ENCODE assay signal across 14 mouse cellular contexts in genomic region chr12:90131927-90132869, GRCm38 (mm10).
DNase-seq lines count a peak whose midpoint lies in the region; ATAC-seq and TF ChIP-seq lines count a peak whose summit lies in the region.
"Had no signal": no experiment of that assay in that cellular context is flagged by ENCODE, and none has a peak within 500 bp of the region (broad histone marks: within the 10 kb centered on the region; RNA-seq: fewer than 3 reads in every experiment).

No protein-coding gene starts in this region.

- H3K4me1 ChIP-seq in forebrain, embryonic 14.5 days (ENCODE audit: control insufficient read depth, insufficient read depth, low read length): peaks cover 14% of the 10 kb centered on the region
- H3K4me1 ChIP-seq in limb, embryonic 13.5 days: peaks cover 9% of the 10 kb centered on the region; the same call in 1 of the 2 replicates
- H3K4me1 ChIP-seq: heart, embryonic 15.5 days; liver, embryonic 15.5 days had no signal

- DNase-seq in layer of hippocampus, adult 2 months (ENCODE audit: low spot score in 2 of 2): no peak
- no peak for DNase-seq in layer of hippocampus, adult 9-10 months (ENCODE audit: low spot score)
- DNase-seq in forebrain, embryonic 14.5 days (ENCODE audit: low spot score): peak; percentile 93
- DNase-seq in retina, embryonic 14.5 days (ENCODE audit: low spot score): peak; percentile 43
- DNase-seq in heart, adult 11 months: no peak
- no peak for DNase-seq in adrenal gland, postnatal 4 days (ENCODE audit: low spot score in 2 of 2)
- DNase-seq: thymus, adult 18-20 months had no signal

- H3K36me3 ChIP-seq in forebrain, embryonic 14.5 days (ENCODE audit: control insufficient read depth, insufficient read depth, low read length): no peaks in the 10 kb centered on the region
- no peaks in the 10 kb centered on the region for H3K36me3 ChIP-seq in limb, embryonic 13.5 days
- H3K36me3 ChIP-seq: heart, embryonic 15.5 days; liver, embryonic 15.5 days had no signal

- TF ChIP-seq CTCF in layer of hippocampus, adult 2 months (conservative IDR thresholded peaks at IDR 0.05): no peak

- H3K9ac ChIP-seq in forebrain, embryonic 14.5 days (ENCODE audit: low read length): no peak overlapping the region
- no peak overlapping the region for H3K9ac ChIP-seq in limb, embryonic 13.5 days
- H3K9ac ChIP-seq: heart, embryonic 15.5 days; liver, embryonic 15.5 days had no signal

- H3K4me3 ChIP-seq in layer of hippocampus, adult 2 months: no peak overlapping the region
- H3K4me3 ChIP-seq in forebrain, embryonic 14.5 days (ENCODE audit: low read depth, low read length): no peak overlapping the region
- H3K4me3 ChIP-seq in limb, embryonic 13.5 days: no peak overlapping the region
- H3K4me3 ChIP-seq: erythroblast, embryonic 14.5 days; heart, embryonic 15.5 days; liver, embryonic 15.5 days; myocyte had no signal

- 3% methylated on average over 5 of the region's 5 CpGs for WGBS in forebrain, embryonic 14.5 days
- 31% methylated on average over 5 of the region's 5 CpGs for WGBS in limb, embryonic 13.5 days

- no peaks in the 10 kb centered on the region for H3K9me3 ChIP-seq in forebrain, embryonic 14.5 days (replicated peaks; ENCODE audit: control insufficient read depth, low read length)
- no peaks in the 10 kb centered on the region for H3K9me3 ChIP-seq in limb, embryonic 13.5 days
- H3K9me3 ChIP-seq: heart, embryonic 15.5 days; liver, embryonic 15.5 days had no signal

- H3K4me2 ChIP-seq in forebrain, embryonic 14.5 days (ENCODE audit: low read length): peak overlapping the region; percentile 3; the same call in 1 of the 2 replicates
- H3K4me2 ChIP-seq in limb, embryonic 13.5 days (replicated peaks): no peak overlapping the region
- H3K4me2 ChIP-seq: heart, embryonic 15.5 days; liver, embryonic 15.5 days had no signal

- H3K27ac ChIP-seq in layer of hippocampus, adult 2 months: peak overlapping the region; percentile 36; the same call in 1 of the 2 replicates
- H3K27ac ChIP-seq in forebrain, embryonic 14.5 days (ENCODE audit: low read depth, low read length): 0 out of 2 replicates have a peak overlapping the region, but pooled peaks have one; percentile 22
- H3K27ac ChIP-seq in limb, embryonic 13.5 days: no peak overlapping the region
- H3K27ac ChIP-seq: heart, embryonic 15.5 days; liver, embryonic 15.5 days had no signal

- peak; percentile 96 for ATAC-seq in forebrain, embryonic 14.5 days
- ATAC-seq in limb, embryonic 13.5 days (ENCODE audit: low FRiP score, low read depth): peak; percentile 57; the same call in 1 of the 2 replicates
- ATAC-seq in megakaryocyte-erythroid progenitor cell, adult 5-6 weeks (replicated peaks; ENCODE audit: low FRiP score, low TSS enrichment, poor library complexity, severe bottlenecking): no peak
- ATAC-seq: CD4-positive, CD25-positive, alpha-beta regulatory T cell, adult 4 months had no signal

- peaks cover 25% of the 10 kb centered on the region for H3K27me3 ChIP-seq in forebrain, embryonic 14.5 days (replicated peaks; ENCODE audit: control insufficient read depth, insufficient read depth, low read length)
- H3K27me3 ChIP-seq in limb, embryonic 13.5 days: no peaks in the 10 kb centered on the region
- H3K27me3 ChIP-seq: heart, embryonic 15.5 days; liver, embryonic 15.5 days had no signal

Comparison
In these comparisons a context has a peak if more than half of its experiments do, and no peak if none do; other contexts are left out.
1. DNase-seq: peak in forebrain, embryonic 14.5 days (single experiment) and retina, embryonic 14.5 days (single experiment); none in layer of hippocampus, adult 2 months (0 of 2), layer of hippocampus, adult 9-10 months (single experiment), heart, adult 11 months (single experiment) and adrenal gland, postnatal 4 days (0 of 2).